Mouse (Mus musculus): Measurements from ENCODE around the gene Tacr2.

The Tacr2 gene

GRCm38 (mm10) chr10:62252000-62252488 is at the start of gene Tacr2:
TSS of gene Tacr2 (plus strand) at chr10:62252438.
- DNase-seq (ENCODE audit: low spot score), result no peak

DNA sequence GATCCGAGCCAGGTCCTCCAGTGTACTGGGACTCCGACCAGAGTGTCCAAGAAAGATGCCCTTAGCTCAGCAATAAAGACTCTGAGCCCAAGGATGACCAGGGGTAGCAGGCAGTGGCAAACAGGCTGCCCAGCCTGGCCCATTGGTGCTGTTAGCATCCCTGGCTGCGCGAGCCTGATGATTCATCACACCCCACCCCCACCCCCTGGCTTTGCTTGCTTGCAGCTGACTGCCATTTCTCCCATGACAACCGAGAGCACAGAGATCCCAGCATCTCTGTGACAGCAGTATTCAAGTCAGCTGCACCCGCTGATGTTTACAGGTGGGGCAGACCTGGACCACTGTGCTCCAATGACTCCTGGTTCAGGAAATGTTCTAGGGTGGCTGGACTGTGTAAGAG is 49.7 kb upstream of the Tacr2 start:
- peak; percentile 75 for DNase-seq (ENCODE audit: low spot score)

- DNase-seq (ENCODE audit: low spot score), result no peak
These were observed 43.9 kb upstream of the Tacr2 start for GRCm38 (mm10) chr10:62208241-62208896.

DNA sequence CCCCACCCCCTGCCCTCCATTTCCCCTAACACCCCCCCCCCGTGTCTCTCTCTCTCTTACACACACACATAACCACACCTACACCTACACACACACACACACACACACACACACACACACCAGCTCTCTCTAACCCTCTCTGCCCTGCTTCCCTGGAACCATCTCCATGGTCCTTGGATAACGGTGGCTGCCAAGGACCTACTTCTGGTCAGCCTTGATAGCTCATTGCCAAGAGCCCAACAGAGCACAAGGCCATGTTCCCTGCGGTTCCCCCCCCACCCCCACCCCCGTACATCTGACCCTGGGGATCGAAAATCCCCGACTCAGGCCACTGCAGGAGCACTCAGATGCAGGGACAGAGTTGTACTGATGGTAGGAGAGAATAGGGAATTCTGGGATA is 40.9 kb upstream of the Tacr2 start:
- DNase-seq (ENCODE audit: low spot score), result no peak

GRCm38 (mm10) chr10:62215169-62215616 is 37.0 kb upstream of the Tacr2 start:
- no peak for DNase-seq (ENCODE audit: low spot score)

- DNase-seq (ENCODE audit: low spot score), result no peak
These were observed 36.6 kb upstream of the Tacr2 start for GRCm38 (mm10) chr10:62215633-62216032.

- DNase-seq (ENCODE audit: low spot score), result no peak
These were observed 35.6 kb upstream of the Tacr2 start for GRCm38 (mm10) chr10:62216595-62216994.

DNA sequence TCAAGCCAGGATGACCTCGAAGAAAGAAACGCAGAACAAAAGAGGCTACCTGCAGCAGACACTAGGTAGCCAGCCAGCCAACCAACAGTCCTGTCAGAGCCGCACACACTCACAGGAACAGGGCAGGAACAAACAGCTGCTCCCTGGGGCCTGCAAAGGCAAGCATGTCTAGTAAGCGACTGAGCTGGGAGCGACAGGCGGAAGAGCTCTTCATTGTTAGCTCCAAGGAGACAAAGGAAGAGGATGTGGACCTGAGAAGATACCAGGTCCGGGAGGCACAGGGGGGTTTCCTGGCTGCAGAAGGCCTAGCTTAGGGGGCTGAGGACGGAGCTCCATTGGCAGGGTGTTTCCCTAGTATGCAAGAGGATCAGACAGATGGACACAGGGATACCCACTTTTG is 35.0 kb upstream of the Tacr2 start:
- DNase-seq (ENCODE audit: low spot score), result no peak

- DNase-seq (ENCODE audit: low spot score), result no peak
These were observed 34.0 kb upstream of the Tacr2 start for GRCm38 (mm10) chr10:62218044-62218788.

GRCm38 (mm10) chr10:62218789-62219172 is 33.5 kb upstream of the Tacr2 start:
- DNase-seq (ENCODE audit: low spot score), result no peak

DNA sequence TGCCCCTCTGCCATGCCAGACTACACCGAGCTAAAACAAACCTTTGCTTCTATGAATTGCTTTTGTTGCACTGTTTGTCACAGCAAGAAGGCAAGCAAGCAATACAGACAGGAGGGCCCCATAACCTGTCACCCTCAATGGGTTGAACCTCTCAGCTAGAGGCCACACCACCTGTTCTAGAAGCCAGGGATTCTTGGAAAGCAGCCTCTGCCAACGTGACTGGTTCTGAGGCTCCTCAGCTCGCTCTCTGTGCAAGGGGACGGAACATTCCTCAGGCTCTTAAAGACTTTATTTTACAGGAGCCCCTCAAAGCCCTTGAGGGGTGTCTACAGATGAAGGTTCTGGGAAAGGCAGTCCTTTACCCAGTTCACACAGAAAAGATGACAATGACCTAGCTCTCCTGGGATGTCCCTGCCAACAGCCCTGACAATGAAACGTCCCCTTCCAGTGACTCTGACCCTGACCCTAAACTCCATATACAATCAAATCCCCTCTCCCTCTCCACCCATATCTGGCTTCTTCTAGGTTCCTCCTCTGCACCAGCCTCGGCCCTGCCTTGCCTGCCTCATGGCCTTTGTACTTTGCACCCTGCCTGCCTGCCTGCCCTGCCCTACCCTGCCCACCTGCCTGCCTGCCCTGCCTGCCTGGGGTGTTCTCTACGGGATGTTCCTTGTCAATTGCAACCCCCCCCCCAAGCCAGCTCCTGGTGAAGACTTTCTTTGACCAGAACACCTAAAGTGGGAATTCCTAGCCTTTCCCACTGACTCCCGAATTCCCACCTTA is 31.3 kb upstream of the Tacr2 start:
- DNase-seq (ENCODE audit: low spot score), result no peak

- no peak for DNase-seq (ENCODE audit: low spot score)
These were observed 30.6 kb upstream of the Tacr2 start for GRCm38 (mm10) chr10:62221647-62222046.

DNA sequence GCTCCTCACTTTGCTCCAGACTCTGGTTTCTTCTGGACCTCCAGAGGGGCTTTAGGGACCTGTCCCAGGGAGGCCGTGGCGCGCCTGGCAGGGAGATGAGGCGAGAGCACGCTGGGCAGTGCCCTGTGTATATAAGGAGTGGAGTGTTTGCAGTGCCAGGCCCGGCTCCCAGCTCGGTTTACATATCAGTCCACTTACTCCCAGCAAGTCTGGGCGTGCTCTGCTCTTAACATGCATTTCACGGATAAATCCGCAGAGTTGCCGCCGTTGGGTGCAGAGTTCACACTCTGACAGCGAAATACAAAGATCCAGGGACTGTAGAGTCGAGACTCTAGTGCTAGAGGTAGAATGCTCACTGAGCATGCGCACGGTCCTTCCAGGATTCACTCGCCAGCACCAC is 29.5 kb upstream of the Tacr2 start:
- no peak for DNase-seq (ENCODE audit: low spot score)

DNA sequence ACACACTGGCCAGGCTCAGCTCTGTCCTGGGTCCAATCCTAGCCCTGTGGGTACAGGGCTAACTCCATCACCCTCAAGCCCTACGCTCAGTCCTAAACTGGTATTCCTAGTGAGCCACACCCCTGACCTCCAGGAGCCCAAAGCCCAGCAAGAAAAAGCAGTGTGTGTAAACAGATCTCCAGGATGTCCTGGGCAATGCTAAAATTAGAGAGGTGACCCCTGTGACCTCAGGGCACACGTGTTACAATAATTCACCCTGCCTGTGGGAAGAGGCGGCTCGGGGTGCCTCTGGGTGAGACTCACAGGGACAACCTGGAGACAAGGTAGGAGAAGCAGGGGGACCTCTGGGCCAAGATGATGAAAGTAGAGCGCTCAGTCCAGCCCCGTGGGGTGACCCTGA is 28.0 kb upstream of the Tacr2 start:
- DNase-seq (ENCODE audit: low spot score), result no peak

DNA sequence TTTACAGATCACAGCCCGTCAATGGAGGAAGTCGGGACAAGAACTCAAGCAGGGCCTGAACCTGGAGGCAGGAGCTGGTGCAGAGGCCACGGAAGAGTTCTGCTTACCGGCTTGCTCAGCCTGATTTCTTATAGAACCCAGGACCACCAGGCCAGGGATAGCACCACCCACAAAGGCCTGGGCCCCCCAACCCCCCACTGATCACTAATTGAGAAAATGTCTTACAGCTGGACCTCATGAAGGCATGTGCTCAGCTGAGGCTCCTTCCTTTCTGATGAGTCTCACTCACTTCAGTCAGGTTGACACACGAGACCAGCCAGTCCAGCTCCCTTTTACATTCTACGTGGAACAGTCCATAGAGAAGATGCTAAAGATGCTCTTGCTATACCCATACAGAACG is 26.4 kb upstream of the Tacr2 start:
- no peak for DNase-seq (ENCODE audit: low spot score)

GRCm38 (mm10) chr10:62228126-62228525 is 24.1 kb upstream of the Tacr2 start:
- no peak for DNase-seq (ENCODE audit: low spot score)

- peak; percentile 89 for DNase-seq (ENCODE audit: low spot score)
These were observed 21.4 kb upstream of the Tacr2 start, which contains the start of gene Tspan15 for GRCm38 (mm10) chr10:62230708-62231394. TSS of gene Tspan15 (minus strand) at chr10:62231251.

- no peak for DNase-seq (ENCODE audit: low spot score)
These were observed 20.9 kb upstream of the Tacr2 start for GRCm38 (mm10) chr10:62231395-62231732.

GRCm38 (mm10) chr10:62231811-62232210 is 20.4 kb upstream of the Tacr2 start:
- DNase-seq (ENCODE audit: low spot score), result no peak

GRCm38 (mm10) chr10:62236165-62236564 is 16.1 kb upstream of the Tacr2 start:
- peak; percentile 26 for DNase-seq (ENCODE audit: low spot score)

DNA sequence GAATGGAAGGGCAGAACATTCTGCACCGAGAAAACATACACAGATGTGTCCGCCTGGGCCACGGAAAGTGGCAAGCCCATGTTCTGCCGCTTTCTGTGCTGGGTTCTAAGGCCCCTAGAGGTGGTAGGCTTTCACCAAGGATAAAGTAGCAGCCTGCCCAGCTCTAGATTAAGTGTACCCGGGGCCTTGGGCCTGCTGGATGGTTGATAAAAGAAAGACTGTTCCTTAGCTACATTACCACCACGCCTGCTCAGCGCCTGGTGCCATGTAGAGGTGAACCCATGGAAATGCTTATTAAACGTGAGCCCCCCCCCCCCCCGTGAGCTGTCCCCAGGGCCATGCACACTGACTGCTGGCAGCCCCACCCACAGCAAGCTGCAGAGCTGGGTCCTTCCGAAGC is 15.0 kb upstream of the Tacr2 start:
- DNase-seq (ENCODE audit: low spot score), result no peak

GRCm38 (mm10) chr10:62238688-62239087 is 13.6 kb upstream of the Tacr2 start:
- no peak for DNase-seq (ENCODE audit: low spot score)

All from layer of hippocampus, adult 11-12 months (tissue).